Mouse (Mus musculus) gastrocnemius, postnatal 25 days (tissue): Measurements from ENCODE around the gene 4921504E06Rik. TPM values are rescaled to one million over a fixed set of nuclear protein-coding genes. Genes with fewer than 3 reads are reported as not detected.

Experiments used
- DNase-seq: peaks from one replicate; pipeline ENCODE4 v3.0.0; 2022
- total RNA-seq, 2 experiments: library from RNA; stranded (reverse); gene quantifications; 1 replicate in 1 of 2; 2 replicates in 1 of 2; pipeline ENCODE4 v1.2.3; 2021

Gene 4921504E06Rik
- total RNA-seq, 2 experiments from 2014 or later: not detected

GRCm38 (mm10) chr2:19419686-19420345 is 133.9 kb downstream of the 4921504E06Rik start:
- no peak for DNase-seq

- DNase-seq: no peak
These were observed 137.6 kb downstream of the 4921504E06Rik start for GRCm38 (mm10) chr2:19416066-19416465.

DNA sequence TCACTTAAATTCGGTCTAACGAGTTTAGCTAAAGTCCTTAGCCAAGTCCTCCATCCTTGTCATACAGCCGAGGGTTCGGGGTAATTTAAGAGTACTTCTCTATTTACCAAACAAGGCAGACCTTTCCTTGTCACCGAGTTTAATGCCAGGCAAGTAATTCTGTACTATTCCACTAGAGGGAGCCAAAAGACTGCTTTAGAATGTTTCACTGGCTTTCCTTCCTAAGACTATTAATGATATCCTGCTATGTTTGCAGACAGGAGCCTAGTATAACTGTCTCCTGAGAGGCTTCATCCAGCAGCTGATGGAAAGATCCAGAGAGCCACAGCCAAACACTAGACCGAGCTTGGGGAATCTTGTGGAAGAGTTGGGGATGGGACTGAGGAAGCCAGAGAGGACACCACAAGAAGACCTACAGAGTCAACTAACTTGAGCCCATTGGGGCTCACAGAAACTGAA is 138.6 kb downstream of the 4921504E06Rik start:
- DNase-seq: no peak

- DNase-seq: no peak
These were observed 139.3 kb downstream of the 4921504E06Rik start for GRCm38 (mm10) chr2:19414222-19414965.

Other genes starting within 250 kb of the 4921504E06Rik start
- 10 to 100 TPM; 18.9 to 21.1 TPM for gene Msrb2, start 182.5 kb downstream of the 4921504E06Rik start, total RNA-seq
- not detected for gene Ptf1a, start 108.3 kb downstream of the 4921504E06Rik start, total RNA-seq
- 10 to 100 TPM; 13.0 to 17.5 TPM for gene Otud1, start 103.8 kb upstream of the 4921504E06Rik start, total RNA-seq